Mouse (Mus musculus) lung, postnatal 4 days (tissue): Measurements from ENCODE around the gene Fam204a.
A peak's percentile ranks its signal among the peaks of the same experiment; 100 is the strongest.

Source experiments
- DNase-seq, 2 experiments: peaks; one replicate each; pipeline ENCODE4 v3.0.0; 2021

Gene Fam204a

GRCm38 (mm10) chr19:60225899-60226844 lies at the start of gene Fam204a:
Gene Fam204a (minus strand): TSS chr19:60226701.
- DNase-seq, result peak; percentile 96 to 97

- no peak for DNase-seq
These were observed 39.3 kb upstream of the Fam204a start for GRCm38 (mm10) chr19:60265789-60266188.

- DNase-seq, result no peak
These were observed 34.2 kb upstream of the Fam204a start for GRCm38 (mm10) chr19:60260689-60261088.

GRCm38 (mm10) chr19:60252021-60252420 lies 25.5 kb upstream of the Fam204a start:
- no peak for DNase-seq

GRCm38 (mm10) chr19:60251197-60251596 lies 24.7 kb upstream of the Fam204a start:
- DNase-seq, result peak; percentile 49 to 75

GRCm38 (mm10) chr19:60245250-60245649 lies 18.7 kb upstream of the Fam204a start:
- no peak for DNase-seq

GRCm38 (mm10) chr19:60242620-60243019 lies 16.1 kb upstream of the Fam204a start:
- DNase-seq, result no peak

GRCm38 (mm10) chr19:60241916-60242602 lies 15.6 kb upstream of the Fam204a start:
- DNase-seq, result no peak

GRCm38 (mm10) chr19:60231542-60231941 lies 5.0 kb upstream of the Fam204a start:
- DNase-seq, result no peak

GRCm38 (mm10) chr19:60226845-60227235 lies 339 bp upstream of the Fam204a start:
- no peak for DNase-seq

- DNase-seq, result no peak
These were observed 7.1 kb downstream of the Fam204a start for GRCm38 (mm10) chr19:60219395-60219794.

GRCm38 (mm10) chr19:60217985-60218384 lies 8.5 kb downstream of the Fam204a start:
- DNase-seq, result no peak

- no peak for DNase-seq
These were observed 18.3 kb downstream of the Fam204a start for GRCm38 (mm10) chr19:60208173-60208572.

GRCm38 (mm10) chr19:60204176-60204575 lies 22.3 kb downstream of the Fam204a start:
- no peak for DNase-seq

- no peak for DNase-seq
These were observed 26.2 kb downstream of the Fam204a start for GRCm38 (mm10) chr19:60200294-60200693.

GRCm38 (mm10) chr19:60199152-60199551 lies 27.3 kb downstream of the Fam204a start:
- DNase-seq, result no peak

- no peak for DNase-seq
These were observed 33.7 kb downstream of the Fam204a start for GRCm38 (mm10) chr19:60192790-60193189.

- no peak for DNase-seq
These were observed 37.3 kb downstream of the Fam204a start for GRCm38 (mm10) chr19:60189206-60189605.

- DNase-seq, result no peak
These were observed 43.6 kb downstream of the Fam204a start for GRCm38 (mm10) chr19:60182901-60183300.

- DNase-seq, result no peak
These were observed 44.3 kb downstream of the Fam204a start for GRCm38 (mm10) chr19:60182171-60182570.

- DNase-seq, result no peak
These were observed 47.5 kb downstream of the Fam204a start for GRCm38 (mm10) chr19:60178771-60179563.

- no peak for DNase-seq
These were observed 61.1 kb downstream of the Fam204a start for GRCm38 (mm10) chr19:60165417-60165816.
